Mouse (Mus musculus) gastrocnemius, postnatal 25 days (tissue): ENCODE data around the gene Rnasek. TPM values are rescaled to one million over a fixed set of nuclear protein-coding genes. Genes with fewer than 3 reads are reported as not detected.

ENCODE experiments used
- DNase-seq: peaks from one replicate; pipeline ENCODE4 v3.0.0; 2022
- long read RNA-seq, 2 experiments: library from polyadenylated mRNA; stranded (forward); transcript quantifications; one replicate each; pipeline ENCODE4 v2.0.0; 2021
- total RNA-seq, 2 experiments: library from RNA; stranded (reverse); gene quantifications; 1 replicate in 1 of 2; 2 replicates in 1 of 2; pipeline ENCODE4 v1.2.3; 2021

The Rnasek gene
- total RNA-seq = 100 to 1,000 TPM in 1 of 2 experiments, 10 to 100 TPM in 1; 96.1 to 126 TPM
- long read RNA-seq, experiment 1, transcript Rnasek-201 (3 exons, 611 nt) = minor isoform, 122 of 309 reads
- long read RNA-seq, experiment 1, transcript Rnasek-203 (2 exons, 465 nt) = major isoform, 179 of 309 reads
- long read RNA-seq, experiment 1, partial matches to known transcripts = 0 of 309 reads
- long read RNA-seq, experiment 1, other reads (novel, unspliced or antisense) = 6 of 309 reads
- long read RNA-seq, experiment 2, transcript Rnasek-201 (3 exons, 611 nt) = minor isoform, 113 of 274 reads
- long read RNA-seq, experiment 2, transcript Rnasek-202 (3 exons, 779 nt) = minor isoform, 6 of 274 reads
- long read RNA-seq, experiment 2, transcript Rnasek-203 (2 exons, 465 nt) = major isoform, 152 of 274 reads
- long read RNA-seq, experiment 2, partial matches to known transcripts = 3 of 274 reads
- long read RNA-seq, experiment 2, other reads (novel, unspliced or antisense) = 0 of 274 reads

GRCm38 (mm10) chr11:70239541-70240279 lies at the start of gene Rnasek, which contains the start of gene Gm21988:
Gene Rnasek, minus strand, starts transcription at chr11:70239842.
Gene Gm21988, minus strand, starts transcription at chr11:70239830.
- peak; percentile 71 for DNase-seq

GRCm38 (mm10) chr11:70289236-70289635 lies 49.6 kb upstream of the Rnasek start:
- peak; percentile 49 for DNase-seq

DNA sequence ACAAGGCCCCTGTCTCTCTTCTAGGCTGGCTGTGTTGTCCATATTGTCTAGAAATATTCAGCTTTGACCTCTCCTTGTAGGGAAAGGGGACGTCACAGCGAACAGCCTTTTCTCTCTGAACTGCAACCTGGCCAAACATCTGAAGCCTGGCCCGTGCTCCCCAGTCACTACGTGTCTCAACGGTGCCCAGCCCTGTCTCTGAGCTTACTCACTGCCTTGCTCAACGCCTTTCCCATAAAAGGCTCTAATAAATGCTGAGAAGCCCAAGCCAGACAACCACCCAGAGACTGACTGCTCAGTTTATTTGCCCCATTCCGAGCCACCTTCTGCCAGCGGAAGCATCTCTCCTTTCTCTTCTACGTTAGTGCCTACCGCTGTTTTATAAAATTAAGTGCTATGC lies 48.5 kb upstream of the Rnasek start:
- DNase-seq = no peak

GRCm38 (mm10) chr11:70285686-70286085 lies 46.0 kb upstream of the Rnasek start:
- DNase-seq = no peak

DNA sequence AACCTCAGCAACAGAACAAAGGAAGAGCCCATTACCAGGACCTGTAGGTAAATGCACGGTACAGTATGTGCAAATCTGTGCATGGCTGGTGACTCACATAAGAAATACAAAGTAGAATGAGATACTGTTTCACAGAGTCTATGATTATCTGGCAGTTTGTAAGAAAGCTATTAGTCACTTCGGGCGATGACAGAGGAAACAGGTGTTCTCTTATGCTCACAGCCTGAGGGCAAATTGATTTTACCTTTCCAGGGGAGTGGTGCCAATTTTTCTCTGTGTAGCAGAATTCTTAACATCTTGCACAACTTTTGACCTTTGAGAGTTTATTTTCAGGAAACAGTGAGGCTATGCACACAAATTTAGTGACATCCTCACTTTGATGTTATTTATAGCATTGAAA lies 45.1 kb upstream of the Rnasek start:
- no peak for DNase-seq

GRCm38 (mm10) chr11:70283666-70284065 lies 44.0 kb upstream of the Rnasek start:
- DNase-seq = no peak

DNA sequence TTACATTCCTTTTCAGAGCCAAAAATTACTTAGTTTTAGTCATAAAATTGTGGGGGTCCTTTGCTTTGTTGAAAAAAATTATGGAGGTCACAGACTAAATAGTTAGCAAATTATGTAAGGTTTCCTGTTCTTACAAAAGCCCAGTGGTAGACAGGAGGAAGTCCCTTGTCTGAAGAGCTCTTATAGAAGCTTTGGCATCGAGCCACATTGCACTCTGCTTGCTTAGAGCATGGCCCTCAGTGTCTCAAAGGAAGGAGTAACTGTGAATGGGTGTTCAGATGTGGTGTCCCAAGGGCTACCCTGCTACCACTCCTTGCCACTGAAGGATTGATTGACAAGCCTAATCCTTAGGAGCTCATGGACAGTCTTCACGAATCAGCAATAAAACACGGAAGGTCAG lies 40.8 kb upstream of the Rnasek start:
- no peak for DNase-seq

DNA sequence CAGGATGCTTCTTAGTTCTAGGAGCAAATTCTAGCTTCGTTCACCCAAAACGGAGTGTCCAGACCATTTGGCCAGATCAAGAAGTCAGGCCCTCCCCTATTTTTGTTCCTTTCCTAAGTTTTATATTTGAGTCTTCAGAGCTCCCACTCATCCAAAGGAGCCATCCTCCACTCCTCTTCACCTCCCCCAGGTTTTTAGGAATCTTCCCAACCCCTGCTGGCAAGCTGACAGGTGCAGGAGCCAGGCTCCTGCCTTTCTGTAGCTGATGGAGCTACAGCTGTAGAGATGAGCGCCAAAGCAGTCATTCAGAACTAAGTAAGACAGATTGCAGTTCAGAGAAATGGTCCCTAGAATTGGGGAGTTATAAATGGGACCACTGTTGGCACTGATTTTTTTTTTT lies 39.3 kb upstream of the Rnasek start:
- DNase-seq = no peak

- DNase-seq = no peak
Measured at GRCm38 (mm10) chr11:70271641-70272040, 32.0 kb upstream of the Rnasek start.

GRCm38 (mm10) chr11:70266405-70266804 lies 26.8 kb upstream of the Rnasek start:
- DNase-seq = no peak

GRCm38 (mm10) chr11:70265819-70266218 lies 26.2 kb upstream of the Rnasek start:
- no peak for DNase-seq

DNA sequence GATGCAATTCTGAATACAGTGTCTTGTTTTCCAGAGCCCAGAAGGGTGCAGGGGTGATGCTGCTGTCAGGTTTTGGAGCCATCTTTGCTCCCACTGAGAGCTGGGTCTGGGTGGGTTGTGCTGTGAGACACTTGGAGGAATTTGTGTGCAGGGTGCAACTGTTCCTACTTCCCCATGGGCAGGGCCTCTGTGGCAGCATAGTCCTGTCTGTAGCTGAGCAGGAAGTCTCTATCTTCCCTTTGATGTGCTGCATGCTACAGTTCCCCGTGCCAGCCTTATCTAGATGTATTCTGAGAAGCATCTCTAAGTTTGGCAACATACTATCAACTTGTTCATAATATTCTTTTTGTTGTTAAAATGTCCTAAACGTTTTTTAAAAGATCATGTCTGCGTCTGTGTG lies 25.6 kb upstream of the Rnasek start:
- no peak for DNase-seq

GRCm38 (mm10) chr11:70259035-70259434 lies 19.4 kb upstream of the Rnasek start:
- DNase-seq = no peak

GRCm38 (mm10) chr11:70254931-70255531 lies 15.4 kb upstream of the Rnasek start, which contains the start of gene Alox12:
Gene Alox12, minus strand, starts transcription at chr11:70255353.
- peak; percentile 48 for DNase-seq

DNA sequence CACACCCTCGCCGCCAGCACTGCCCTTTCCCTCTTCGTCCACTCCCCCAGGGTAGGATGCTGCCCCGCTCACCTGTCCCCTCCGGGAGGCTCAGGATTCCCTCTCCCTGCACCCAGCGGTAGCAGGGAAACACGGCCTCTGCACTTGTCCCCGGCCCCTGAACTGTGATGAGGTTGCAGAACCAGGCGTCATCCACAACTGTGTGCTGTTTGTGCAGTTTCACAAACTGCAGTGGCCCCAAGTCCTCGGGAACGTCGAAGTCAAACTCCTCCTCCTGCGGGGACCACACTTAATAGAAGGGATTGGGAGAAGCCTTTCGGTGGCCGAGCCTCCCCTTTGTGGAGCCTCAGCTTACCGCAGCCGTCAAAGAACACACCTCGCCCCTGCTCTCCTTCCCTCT lies 14.7 kb upstream of the Rnasek start:
- DNase-seq = no peak

DNA sequence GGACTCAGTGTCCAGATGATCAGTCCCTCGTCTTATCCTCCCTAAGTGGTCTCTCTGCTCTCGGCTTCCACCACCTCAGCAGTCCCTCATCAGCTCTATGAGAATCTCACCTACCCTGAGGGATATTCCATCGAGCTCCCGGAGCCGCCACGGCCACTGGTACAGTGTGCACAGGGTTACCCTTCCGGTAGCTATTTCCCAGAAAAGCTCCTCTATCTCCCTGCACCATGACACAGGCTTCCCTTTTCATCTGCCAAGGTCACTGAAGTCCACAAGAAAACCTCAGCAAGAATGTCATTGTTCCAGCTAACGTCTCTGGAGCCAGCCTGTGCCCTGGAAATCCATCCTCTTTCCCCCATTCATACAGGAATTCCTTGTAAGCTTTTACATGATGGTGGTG lies 12.2 kb upstream of the Rnasek start:
- no peak for DNase-seq

GRCm38 (mm10) chr11:70250150-70250549 lies 10.5 kb upstream of the Rnasek start:
- DNase-seq = no peak

DNA sequence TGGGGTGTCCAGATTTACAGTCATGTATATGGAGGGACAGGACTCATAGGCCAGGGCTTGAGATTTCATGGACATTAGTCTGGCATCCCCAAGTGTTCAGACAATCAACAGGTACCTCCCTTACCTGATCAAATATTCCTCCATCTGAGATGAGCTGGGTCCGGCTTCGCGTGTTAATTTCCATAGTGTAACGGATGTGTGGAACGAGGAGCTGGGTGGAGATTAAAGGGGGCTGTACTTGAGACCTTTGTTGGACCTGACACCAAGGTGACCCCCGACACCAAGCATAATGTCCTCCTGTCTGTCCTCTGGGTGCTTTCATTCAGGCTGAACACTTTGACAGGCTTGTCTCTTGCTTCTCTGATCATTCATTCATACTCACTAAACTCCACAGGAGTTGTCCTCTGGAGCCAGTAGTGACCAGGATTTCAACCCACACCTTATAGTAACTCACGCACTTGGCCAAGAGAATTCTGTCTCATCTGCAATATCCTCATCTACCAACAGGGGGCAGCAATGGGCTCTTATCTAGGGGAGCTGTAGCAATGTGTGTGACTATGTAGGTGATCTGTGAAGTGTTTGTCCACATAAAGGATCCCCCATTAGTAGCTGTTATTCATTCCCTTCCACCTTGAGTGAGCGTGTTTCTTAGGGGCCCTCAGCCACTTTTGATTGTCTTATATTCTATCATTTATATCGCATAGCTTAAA lies 7.6 kb upstream of the Rnasek start:
- no peak for DNase-seq

- DNase-seq = no peak
Measured at GRCm38 (mm10) chr11:70242591-70242990, 2.9 kb upstream of the Rnasek start.

DNA sequence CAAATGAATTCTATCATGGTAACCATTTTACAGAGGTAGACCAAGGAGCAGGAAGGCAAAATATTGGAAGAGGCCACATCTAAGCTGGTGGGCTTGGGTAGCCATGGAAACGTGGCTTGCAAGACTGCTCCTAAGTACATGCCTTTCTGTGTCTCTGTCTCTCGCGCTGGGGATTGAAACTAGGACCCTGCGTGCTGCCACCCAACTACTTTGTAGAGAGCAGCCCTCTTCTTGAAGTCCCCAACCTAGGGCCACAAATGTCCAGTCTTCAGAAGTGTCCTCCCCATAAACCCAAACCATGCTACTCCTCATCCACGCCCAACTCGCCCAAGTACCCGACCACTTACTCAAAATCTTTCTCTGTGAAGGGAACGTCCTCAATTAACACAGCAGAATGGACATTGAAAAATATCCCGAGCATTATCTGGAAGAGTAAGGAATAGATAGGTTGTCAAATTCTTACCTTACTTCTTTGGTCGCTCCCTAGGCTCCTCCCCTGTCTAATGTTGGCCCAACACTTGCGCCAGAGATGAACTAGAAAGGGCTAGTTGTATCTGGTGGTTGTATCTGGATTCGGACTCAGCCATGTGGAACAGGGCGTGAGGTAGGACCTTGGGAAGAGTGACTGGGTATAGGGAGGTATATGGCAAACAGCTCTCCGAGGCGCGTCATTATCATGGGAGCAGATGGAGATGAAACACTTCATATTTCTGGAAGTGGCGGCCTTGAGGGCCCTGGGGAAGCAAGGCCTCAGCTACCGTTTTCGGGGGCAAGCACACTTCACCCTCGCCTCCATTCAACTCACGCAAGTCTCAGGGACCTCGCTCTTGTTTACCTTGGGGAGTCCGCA lies 826 bp downstream of the Rnasek start:
- no peak for DNase-seq
